Mouse (Mus musculus): ENCODE measurements around the gene Ces1a. TPM values are rescaled to one million over a fixed set of nuclear protein-coding genes. Genes with fewer than 3 reads are reported as not detected.

The Ces1a gene
- total RNA-seq, 1 experiment, result 0.27 TPM

DNA sequence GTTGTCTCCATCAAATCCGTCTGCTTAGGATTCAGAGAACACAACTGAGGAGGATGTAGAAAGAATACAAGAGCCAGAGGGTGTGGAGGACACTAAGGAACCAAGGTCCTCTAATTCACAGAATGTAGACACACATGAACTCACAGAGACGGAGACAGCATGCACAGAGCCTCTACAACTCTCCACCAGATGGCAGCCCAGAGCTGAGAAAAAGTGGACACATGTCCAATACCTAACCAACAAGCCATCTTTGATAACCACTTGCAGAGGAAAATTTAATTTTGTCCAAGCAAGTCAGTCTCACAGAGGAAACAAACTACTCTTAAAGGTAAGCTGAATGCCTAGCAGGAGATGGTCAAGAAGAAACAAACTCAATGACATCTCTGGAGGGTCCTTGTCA, 11.2 kb upstream of the Ces1a start:
- no peak overlapping the region for H3K9ac ChIP-seq (ENCODE audit: insufficient read depth, low read depth, low read length, poor library complexity, severe bottlenecking)
- in situ Hi-C loops (cut with MboI; ENCODE audit: low sequenced_read_pairs in 2 of 2, unreplicated experiment in 2 of 2), result loop anchor here in 1 of 2 experiments (5.0 kb wide), 1 partner anchor 38 kb away; no protein-coding TSS in a partner anchor
- TF ChIP-seq MAFK (IDR thresholded peaks at IDR 0.05; ENCODE audit: insufficient read depth, low read depth, low read length) (no peak), ZC3H11A (IDR thresholded peaks at IDR 0.05; ENCODE audit: borderline replicate concordance, low read depth, low read length) (peak; percentile 63; the same call in 1 of the 2 replicates), CHD2 (IDR thresholded peaks at IDR 0.05; ENCODE audit: low read depth, low read length) (no peak)
- H3K27ac ChIP-seq (ENCODE audit: insufficient read depth, low read depth, low read length, poor library complexity, severe bottlenecking), result no peak overlapping the region
- H3K4me3 ChIP-seq (ENCODE audit: insufficient read depth in 1 of 2, low read depth in 1 of 2, low read length in 2 of 2, poor library complexity in 1 of 2, severe bottlenecking in 1 of 2), result no peak overlapping the region
- peaks cover 0 to 2% of the 10 kb centered on the region in 2 experiments; a peak in 2 of 4 replicates for H3K4me1 ChIP-seq (ENCODE audit: control insufficient read depth in 2 of 2, insufficient read depth in 2 of 2, low read length in 2 of 2, poor library complexity in 1 of 2)
- H3K9me3 ChIP-seq (ENCODE audit: control insufficient read depth, insufficient read depth, low read depth, low read length), result no peaks in the 10 kb centered on the region
- no peak for DNase-seq (ENCODE audit: low read depth, low spot score)
- H3K36me3 ChIP-seq (ENCODE audit: control insufficient read depth, insufficient read depth, low read length, poor library complexity, severe bottlenecking), result no peaks in the 10 kb centered on the region

DNA sequence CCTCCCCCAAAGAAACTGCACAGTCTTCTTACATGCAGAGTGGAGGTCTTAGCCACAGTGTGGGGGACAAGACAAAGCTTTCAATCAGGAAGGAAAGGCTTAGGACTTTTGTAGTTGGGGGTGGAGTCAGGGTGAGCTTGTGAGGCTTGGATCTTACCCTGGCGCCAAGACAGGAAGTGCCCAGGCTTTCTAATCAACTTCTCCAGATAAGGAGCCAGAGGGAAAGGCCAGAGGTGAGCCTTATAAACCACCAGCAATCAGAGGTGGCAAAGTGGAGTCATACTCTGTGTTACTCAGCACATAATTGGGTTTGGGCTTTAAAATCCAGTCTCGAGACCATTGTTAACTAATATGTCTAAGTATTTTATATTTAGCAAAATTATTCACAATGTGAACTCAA, 7.2 kb upstream of the Ces1a start:
- DNase-seq (ENCODE audit: low read depth, low spot score), result no peak
- no peak overlapping the region for H3K27ac ChIP-seq (ENCODE audit: insufficient read depth, low read depth, low read length, poor library complexity, severe bottlenecking)
- in situ Hi-C loops (cut with MboI; ENCODE audit: low sequenced_read_pairs in 2 of 2, unreplicated experiment in 2 of 2), result loop anchor here in 1 of 2 experiments (5.0 kb wide), 1 partner anchor 42 kb away; no protein-coding TSS in a partner anchor
- no peak for TF ChIP-seq ZNF384 (IDR thresholded peaks at IDR 0.05; ENCODE audit: low read depth, low read length)
- no peak for TF ChIP-seq HCFC1 (IDR thresholded peaks at IDR 0.05; ENCODE audit: borderline replicate concordance, insufficient read depth, low read length)
- TF ChIP-seq ZC3H11A (IDR thresholded peaks at IDR 0.05; ENCODE audit: borderline replicate concordance, low read depth, low read length), result no peak
- no peak for TF ChIP-seq CHD2 (IDR thresholded peaks at IDR 0.05; ENCODE audit: low read depth, low read length)
- TF ChIP-seq MAFK (IDR thresholded peaks at IDR 0.05; ENCODE audit: insufficient read depth, low read depth, low read length), result no peak
- peaks cover 0 to 2% of the 10 kb centered on the region in 2 experiments; a peak in 1 of 4 replicates for H3K4me1 ChIP-seq (ENCODE audit: control insufficient read depth in 2 of 2, insufficient read depth in 2 of 2, low read length in 2 of 2, poor library complexity in 1 of 2)
- no peak overlapping the region for H3K4me3 ChIP-seq (ENCODE audit: insufficient read depth in 1 of 2, low read depth in 1 of 2, low read length in 2 of 2, poor library complexity in 1 of 2, severe bottlenecking in 1 of 2)
- no peak overlapping the region for H3K9ac ChIP-seq (ENCODE audit: insufficient read depth, low read depth, low read length, poor library complexity, severe bottlenecking)
- no peaks in the 10 kb centered on the region for H3K36me3 ChIP-seq (ENCODE audit: control insufficient read depth, insufficient read depth, low read length, poor library complexity, severe bottlenecking)
- no peaks in the 10 kb centered on the region for H3K9me3 ChIP-seq (ENCODE audit: control insufficient read depth, insufficient read depth, low read depth, low read length)

DNA sequence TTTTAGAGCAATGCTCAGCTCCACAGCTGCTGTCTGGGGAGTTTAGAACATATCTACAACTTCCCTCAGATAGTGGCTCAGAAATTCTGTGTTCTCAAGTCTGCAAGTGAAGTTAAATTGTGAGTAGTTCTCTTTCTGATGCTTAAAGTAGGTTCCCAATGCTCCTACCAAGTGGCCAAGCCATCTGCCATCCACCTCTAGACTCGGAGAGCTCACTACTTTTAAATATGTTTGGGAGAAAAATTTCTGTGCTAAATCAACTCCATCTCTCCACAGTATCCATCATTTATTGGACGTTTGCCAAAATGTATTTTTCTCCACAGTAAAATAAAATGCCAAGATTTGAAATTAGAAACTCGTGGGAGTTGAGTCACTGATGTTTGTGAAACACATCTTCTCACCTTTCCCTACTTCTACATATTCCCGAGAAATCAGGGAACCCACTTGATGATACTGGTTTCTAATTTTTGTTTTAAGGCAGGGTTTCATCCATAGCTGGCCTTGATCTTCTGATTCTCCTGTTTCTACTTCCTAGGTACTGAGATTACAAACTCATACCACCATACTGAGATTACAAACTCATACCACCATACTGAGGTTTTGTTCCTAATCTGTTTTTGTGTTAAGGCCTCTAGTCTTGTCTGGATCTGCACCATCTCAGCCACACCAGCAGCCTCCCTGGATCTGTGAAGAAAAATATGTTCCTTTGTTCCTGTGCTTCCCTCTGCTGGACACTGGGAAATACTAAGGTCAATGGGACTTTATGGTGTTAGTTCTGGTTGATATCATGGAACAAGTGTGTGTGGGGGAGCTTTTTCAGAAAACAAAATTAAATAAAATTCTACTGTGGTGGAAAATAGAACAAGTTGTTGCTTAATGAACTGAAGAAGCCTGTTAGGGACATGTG, 771 bp upstream of the Ces1a start:
- in situ Hi-C loops (cut with MboI; ENCODE audit: low sequenced_read_pairs in 2 of 2, unreplicated experiment in 2 of 2), result loop anchor here in 1 of 2 experiments (25.0 kb wide), 1 partner anchor 1164 kb away; the partner anchor contains the start of gene Nup93
- no peak overlapping the region for H3K27ac ChIP-seq (ENCODE audit: insufficient read depth, low read depth, low read length, poor library complexity, severe bottlenecking)
- TF ChIP-seq ZC3H11A (IDR thresholded peaks at IDR 0.05; ENCODE audit: borderline replicate concordance, low read depth, low read length), result no peak
- H3K4me1 ChIP-seq (ENCODE audit: control insufficient read depth in 2 of 2, insufficient read depth in 2 of 2, low read length in 2 of 2, poor library complexity in 1 of 2), result no peaks in the 10 kb centered on the region
- no peaks in the 10 kb centered on the region for H3K36me3 ChIP-seq (ENCODE audit: control insufficient read depth, insufficient read depth, low read length, poor library complexity, severe bottlenecking)
- no peaks in the 10 kb centered on the region for H3K9me3 ChIP-seq (ENCODE audit: control insufficient read depth, insufficient read depth, low read depth, low read length)
- no peak for DNase-seq (ENCODE audit: low read depth, low spot score)
- H3K4me3 ChIP-seq (ENCODE audit: insufficient read depth in 1 of 2, low read depth in 1 of 2, low read length in 2 of 2, poor library complexity in 1 of 2, severe bottlenecking in 1 of 2), result no peak overlapping the region
- H3K9ac ChIP-seq (ENCODE audit: insufficient read depth, low read depth, low read length, poor library complexity, severe bottlenecking), result no peak overlapping the region

DNA sequence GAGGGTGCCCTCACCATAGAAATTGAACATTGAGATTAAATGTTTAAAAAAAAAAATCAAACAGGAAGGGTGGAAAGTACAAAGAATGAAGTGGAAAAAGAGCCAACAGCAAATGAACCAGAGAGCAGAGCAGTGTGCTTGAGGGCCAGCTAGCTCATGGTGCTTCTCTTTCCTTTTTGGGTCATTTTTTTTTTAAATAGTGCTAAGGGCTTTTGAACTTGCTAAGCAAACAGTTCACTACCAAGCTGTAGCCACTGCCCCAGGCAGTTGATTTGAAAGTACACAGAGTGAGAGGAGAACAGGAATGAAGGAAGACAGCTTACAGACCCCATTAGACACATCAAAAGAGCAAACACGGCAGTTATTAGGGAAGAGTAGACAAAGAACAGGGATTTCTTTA, 4.9 kb downstream of the Ces1a start:
- Histone ChIP-seq H3K4me3 (ENCODE audit: insufficient read depth in 1 of 2, low read depth in 1 of 2, low read length in 2 of 2, poor library complexity in 1 of 2, severe bottlenecking in 1 of 2) (no peak overlapping the region), H3K36me3 (ENCODE audit: control insufficient read depth, insufficient read depth, low read length, poor library complexity, severe bottlenecking) (no peaks in the 10 kb centered on the region), H3K9me3 (ENCODE audit: control insufficient read depth, insufficient read depth, low read depth, low read length) (no peaks in the 10 kb centered on the region), H3K9ac (ENCODE audit: insufficient read depth, low read depth, low read length, poor library complexity, severe bottlenecking) (no peak overlapping the region), H3K4me1 (ENCODE audit: control insufficient read depth in 2 of 2, insufficient read depth in 2 of 2, low read length in 2 of 2, poor library complexity in 1 of 2) (peaks cover 0 to 6% of the 10 kb centered on the region in 2 experiments; a peak in 1 of 4 replicates), H3K27ac (ENCODE audit: insufficient read depth, low read depth, low read length, poor library complexity, severe bottlenecking) (no peak overlapping the region)
- no peak for TF ChIP-seq MAFK (IDR thresholded peaks at IDR 0.05; ENCODE audit: insufficient read depth, low read depth, low read length)
- no peak for TF ChIP-seq ZC3H11A (IDR thresholded peaks at IDR 0.05; ENCODE audit: borderline replicate concordance, low read depth, low read length)
- no peak for TF ChIP-seq HCFC1 (IDR thresholded peaks at IDR 0.05; ENCODE audit: borderline replicate concordance, insufficient read depth, low read length)
- TF ChIP-seq CHD2 (IDR thresholded peaks at IDR 0.05; ENCODE audit: low read depth, low read length), result no peak
- no peak for TF ChIP-seq ZNF384 (IDR thresholded peaks at IDR 0.05; ENCODE audit: low read depth, low read length)
- DNase-seq (ENCODE audit: low read depth, low spot score), result no peak
- in situ Hi-C loops (cut with MboI; ENCODE audit: low sequenced_read_pairs in 2 of 2, unreplicated experiment in 2 of 2), result loop anchor here in 1 of 2 experiments (25.0 kb wide), 1 partner anchor 1169 kb away; the partner anchor contains the start of gene Nup93
